Mouse (Mus musculus) embryonic facial prominence, embryonic 15.5 days (tissue): ENCODE measurements around the gene Efcab8. TPM values are rescaled to one million over a fixed set of nuclear protein-coding genes. Genes with fewer than 3 reads are reported as not detected.

Experiments
- ATAC-seq: fragments of 200-750 bp; cut with Nextera tagmentation; 2 replicates; pipeline ENCODE4 v1.8.0; 2017; ENCODE audit warnings: low read depth, moderate TSS enrichment; ENCODE audit not compliant: insufficient number of reproducible peaks, low FRiP score, low TSS enrichment
- H3K27ac ChIP-seq: fragments of 300-500 bp; sonication (generic); replicated peaks from 2 replicates; pipeline ENCODE4 v1.5.1; 2015; ENCODE audit warnings: mild to moderate bottlenecking, inconsistent platforms
- H3K27me3 ChIP-seq: fragments of 300-500 bp; sonication (generic); 2 replicates; pipeline ENCODE4 v1.6.1; 2015; ENCODE audit warnings: inconsistent platforms
- H3K36me3 ChIP-seq: fragments of 300-500 bp; sonication (generic); 2 replicates; pipeline ENCODE4 v1.6.1; 2015; ENCODE audit warnings: mild to moderate bottlenecking, inconsistent platforms
- H3K4me1 ChIP-seq: fragments of 300-500 bp; sonication (generic); 2 replicates; pipeline ENCODE4 v1.6.1; 2015; ENCODE audit warnings: inconsistent platforms
- H3K4me2 ChIP-seq: fragments of 300-500 bp; sonication (generic); replicated peaks from 2 replicates; pipeline ENCODE4 v1.6.1; 2015; ENCODE audit warnings: mild to moderate bottlenecking, inconsistent platforms
- H3K4me3 ChIP-seq: fragments of 300-500 bp; sonication (generic); replicated peaks from 2 replicates; pipeline ENCODE4 v1.5.1; 2015; ENCODE audit warnings: mild to moderate bottlenecking, inconsistent platforms
- H3K9ac ChIP-seq: fragments of 300-500 bp; sonication (generic); 2 replicates; pipeline ENCODE4 v1.6.1; 2015; ENCODE audit warnings: inconsistent platforms
- H3K9me3 ChIP-seq: fragments of 300-500 bp; sonication (generic); replicated peaks from 2 replicates; pipeline ENCODE4 v1.6.1; 2016; ENCODE audit warnings: inconsistent platforms
- WGBS: fragments of 180-500 bp; shearing (Covaris S2); methylation state at CpG from one replicate; pipeline ENCODE4 v1.1.7; 2015; 5-methylcytosine and 5-hydroxymethylcytosine counted together
- polyA plus RNA-seq: library from polyadenylated mRNA; unstranded; fragments of >200 nt; fragmentation: Nextera tagmentation; extraction: Ambion mirVana; gene quantifications from 2 replicates; pipeline ENCODE4 v1.2.1, GENCODE M21; 2015

Efcab8 gene
- polyA plus RNA-seq: not detected in 2 replicates

GRCm38 (mm10) chr2:153779394-153779981 lies at the start of gene Efcab8:
Gene Efcab8 (plus strand): TSS chr2:153779931.
- H3K27ac ChIP-seq: no peak within 1 kb of the TSS
- ATAC-seq: 0 out of 2 replicates have a peak, but pooled peaks have one; percentile 25
- no peaks in the 10 kb centered on the region for H3K36me3 ChIP-seq
- H3K4me3 ChIP-seq: peak within 1 kb of the TSS; percentile 35
- H3K9me3 ChIP-seq: no peaks in the 10 kb centered on the region
- peak within 1 kb of the TSS; percentile 74 for H3K4me2 ChIP-seq
- 47% methylated on average over 12 of the region's 12 CpGs for WGBS
- H3K9ac ChIP-seq: no peak within 1 kb of the TSS
- no peaks in the 10 kb centered on the region for H3K27me3 ChIP-seq
- H3K4me1 ChIP-seq: 0 out of 2 replicates have a peak, but pooled peaks cover 10% of the 10 kb centered on the region

DNA sequence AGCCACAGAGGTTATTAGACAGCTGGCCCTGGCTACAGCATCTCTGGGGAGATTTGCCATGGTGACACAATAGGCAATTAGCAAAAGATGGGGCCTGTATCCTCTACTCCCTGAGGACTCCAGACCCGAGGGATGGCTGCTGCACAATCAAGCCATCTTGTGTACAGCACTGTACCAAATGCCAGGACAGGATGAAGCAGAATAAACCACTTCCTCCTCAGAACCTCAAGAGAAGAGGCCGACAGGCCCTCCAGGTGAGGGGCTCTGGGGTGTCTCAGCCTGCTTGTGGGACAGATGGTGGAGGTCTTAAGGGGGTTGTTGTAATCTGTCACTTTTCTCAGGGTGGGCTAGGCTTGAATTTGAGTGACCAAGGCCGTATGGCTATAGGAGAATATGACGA lies 45.7 kb upstream of the Efcab8 start:
- WGBS: 73% methylated on average over 4 of the region's 4 CpGs
- Histone ChIP-seq H3K4me1 (no peaks in the 10 kb centered on the region), H3K9me3 (no peaks in the 10 kb centered on the region), H3K4me2 (no peak overlapping the region), H3K36me3 (no peaks in the 10 kb centered on the region), H3K4me3 (no peak overlapping the region), H3K9ac (no peak overlapping the region), H3K27me3 (no peaks in the 10 kb centered on the region), H3K27ac (no peak overlapping the region)
- ATAC-seq: peak; percentile 34; the same call in 1 of the 2 replicates

- Histone ChIP-seq H3K4me2 (peak within 1 kb of the TSS; percentile 79), H3K4me3 (peak within 1 kb of the TSS; percentile 86), H3K27ac (peak within 1 kb of the TSS; percentile 94), H3K9ac (peak within 1 kb of the TSS; percentile 91), H3K36me3 (no peaks in the 10 kb centered on the region), H3K4me1 (peaks cover 31% of the 10 kb centered on the region), H3K9me3 (no peaks in the 10 kb centered on the region), H3K27me3 (no peaks in the 10 kb centered on the region)
- ATAC-seq: peak; percentile 97
- 11% methylated on average over 58 of the region's 58 CpGs for WGBS
Observed at GRCm38 (mm10) chr2:153740500-153741436, 39.0 kb upstream of the Efcab8 start, which contains the start of gene Mapre1. Gene Mapre1 (plus strand): TSS chr2:153741274.

GRCm38 (mm10) chr2:153741437-153742065 lies 38.2 kb upstream of the Efcab8 start:
- WGBS: 2% methylated on average over 56 of the region's 56 CpGs
- Histone ChIP-seq H3K4me2 (peak overlapping the region; percentile 79), H3K36me3 (0 out of 2 replicates have a peak, but pooled peaks cover 3% of the 10 kb centered on the region), H3K4me3 (peak overlapping the region; percentile 86), H3K27ac (peak overlapping the region; percentile 94), H3K9me3 (no peaks in the 10 kb centered on the region), H3K27me3 (no peaks in the 10 kb centered on the region), H3K9ac (peak overlapping the region; percentile 91), H3K4me1 (peaks cover 33% of the 10 kb centered on the region)
- peak; percentile 89 for ATAC-seq

DNA sequence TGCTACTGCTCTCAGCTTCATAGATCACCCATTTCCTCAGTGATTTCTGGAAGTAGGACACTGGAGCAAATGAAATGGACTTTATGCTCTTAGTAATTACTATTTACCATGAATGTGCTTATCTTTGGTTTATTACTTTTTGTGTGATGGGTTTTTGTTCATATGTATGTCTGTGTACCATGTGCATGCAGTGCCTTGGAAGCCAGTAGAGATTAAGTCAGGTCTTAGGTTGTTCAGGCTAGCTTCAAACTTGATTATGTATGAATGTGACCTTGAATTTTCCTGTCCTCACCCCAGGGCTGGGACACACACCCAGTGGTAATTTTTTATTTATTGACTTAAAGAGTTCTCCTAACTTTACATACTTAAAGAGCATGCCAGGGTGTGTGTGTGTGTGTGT lies 31.7 kb upstream of the Efcab8 start:
- no peaks in the 10 kb centered on the region for H3K9me3 ChIP-seq
- H3K27me3 ChIP-seq: no peaks in the 10 kb centered on the region
- no peak overlapping the region for H3K9ac ChIP-seq
- peaks cover 29% of the 10 kb centered on the region for H3K4me1 ChIP-seq
- no peak overlapping the region for H3K4me2 ChIP-seq
- no peak overlapping the region for H3K4me3 ChIP-seq
- peaks cover 20% of the 10 kb centered on the region; the same call in 1 of the 2 replicates for H3K36me3 ChIP-seq
- no peak overlapping the region for H3K27ac ChIP-seq
- no peak for ATAC-seq

DNA sequence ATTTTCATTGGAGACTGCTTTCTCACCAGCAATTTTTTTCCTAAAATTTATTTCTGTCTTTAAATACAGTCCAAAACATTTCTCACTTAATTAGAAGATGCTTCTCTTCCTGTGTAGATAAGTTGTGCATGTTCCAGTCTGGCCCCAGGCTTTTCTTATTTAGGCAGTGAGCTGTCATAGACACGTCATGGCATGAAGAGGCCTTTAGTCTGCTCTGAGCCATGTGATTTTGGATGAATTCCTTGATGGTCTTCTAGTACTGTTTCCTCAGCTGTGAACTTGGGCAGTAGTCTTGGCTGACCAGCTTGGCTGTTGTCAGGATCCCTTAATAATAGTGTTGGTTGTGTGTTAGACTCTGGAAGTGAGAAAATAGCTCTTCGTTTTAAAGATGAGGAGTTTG lies 29.4 kb upstream of the Efcab8 start:
- Histone ChIP-seq H3K4me3 (no peak overlapping the region), H3K27ac (no peak overlapping the region), H3K9ac (no peak overlapping the region), H3K4me2 (no peak overlapping the region), H3K9me3 (no peaks in the 10 kb centered on the region), H3K27me3 (no peaks in the 10 kb centered on the region), H3K36me3 (peaks cover 20% of the 10 kb centered on the region; the same call in 1 of the 2 replicates), H3K4me1 (peaks cover 19% of the 10 kb centered on the region; the same call in 1 of the 2 replicates)
- 73% methylated on average over 2 of the region's 2 CpGs for WGBS
- ATAC-seq: no peak

- H3K36me3 ChIP-seq: peaks cover 92% of the 10 kb centered on the region
- H3K27ac ChIP-seq: no peak overlapping the region
- 91% methylated on average over 5 of the region's 5 CpGs for WGBS
- H3K9ac ChIP-seq: no peak overlapping the region
- no peaks in the 10 kb centered on the region for H3K27me3 ChIP-seq
- no peaks in the 10 kb centered on the region for H3K9me3 ChIP-seq
- no peak overlapping the region for H3K4me2 ChIP-seq
- H3K4me3 ChIP-seq: no peak overlapping the region
- H3K4me1 ChIP-seq: no peaks in the 10 kb centered on the region
- ATAC-seq: no peak
Observed at GRCm38 (mm10) chr2:153762121-153762520, 17.6 kb upstream of the Efcab8 start.

GRCm38 (mm10) chr2:153767484-153767883 lies 12.2 kb upstream of the Efcab8 start:
- Histone ChIP-seq H3K9ac (no peak overlapping the region), H3K4me1 (no peaks in the 10 kb centered on the region), H3K9me3 (no peaks in the 10 kb centered on the region), H3K27ac (no peak overlapping the region), H3K4me2 (no peak overlapping the region), H3K36me3 (peaks cover 62% of the 10 kb centered on the region), H3K27me3 (no peaks in the 10 kb centered on the region), H3K4me3 (no peak overlapping the region)
- WGBS: 58% methylated on average over 6 of the region's 6 CpGs
- ATAC-seq: no peak

DNA sequence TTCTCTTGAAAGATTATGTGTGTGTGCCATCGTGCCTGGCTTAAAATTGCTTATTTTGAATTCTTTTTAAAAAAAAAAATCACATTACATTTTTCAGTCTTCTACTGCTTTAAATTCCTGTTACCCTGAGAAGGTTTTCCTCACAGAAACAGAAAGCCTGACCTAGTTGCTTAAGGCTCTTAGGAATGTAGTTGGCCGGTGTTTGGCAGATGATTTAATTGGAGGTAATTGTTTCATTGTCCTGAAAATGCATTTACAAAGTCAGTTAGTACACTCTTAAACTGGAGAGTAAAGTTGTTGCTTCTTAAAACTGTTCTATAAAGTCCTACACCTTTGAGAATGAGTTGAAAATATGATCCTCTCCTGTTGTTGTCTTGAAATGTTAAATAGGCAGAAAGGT lies 10.8 kb upstream of the Efcab8 start:
- Histone ChIP-seq H3K27me3 (no peaks in the 10 kb centered on the region), H3K27ac (no peak overlapping the region), H3K9me3 (no peaks in the 10 kb centered on the region), H3K4me2 (no peak overlapping the region), H3K4me3 (no peak overlapping the region), H3K36me3 (peaks cover 57% of the 10 kb centered on the region), H3K4me1 (no peaks in the 10 kb centered on the region), H3K9ac (no peak overlapping the region)
- 68% methylated on average over 2 of the region's 2 CpGs for WGBS
- no peak for ATAC-seq

DNA sequence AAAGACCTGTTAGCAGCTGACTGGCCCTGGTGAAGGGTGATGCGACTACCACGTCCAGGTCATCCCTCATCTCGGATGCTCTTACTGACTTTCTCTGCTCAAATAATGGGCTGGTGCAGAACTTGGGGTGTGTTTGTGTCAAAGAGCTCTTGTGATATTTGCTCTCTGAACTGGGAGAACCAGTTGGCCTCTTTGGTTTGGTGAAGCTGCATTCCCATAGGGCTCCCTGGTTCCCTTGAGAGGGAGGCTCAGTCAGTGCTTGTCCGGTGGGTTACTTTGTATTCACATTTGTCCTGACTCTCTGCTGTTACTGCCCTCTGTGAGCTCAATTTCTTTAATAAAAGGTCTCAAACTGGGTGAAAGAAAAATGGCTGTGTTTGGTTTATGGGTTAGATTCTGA lies 6.8 kb upstream of the Efcab8 start:
- Histone ChIP-seq H3K27ac (no peak overlapping the region), H3K9me3 (no peaks in the 10 kb centered on the region), H3K27me3 (no peaks in the 10 kb centered on the region), H3K4me2 (no peak overlapping the region), H3K4me3 (no peak overlapping the region), H3K9ac (no peak overlapping the region), H3K4me1 (no peaks in the 10 kb centered on the region), H3K36me3 (peaks cover 27% of the 10 kb centered on the region)
- 85% methylated on average over 4 of the region's 4 CpGs for whole genome bisulfite sequencing
- no peak for ATAC-seq

DNA sequence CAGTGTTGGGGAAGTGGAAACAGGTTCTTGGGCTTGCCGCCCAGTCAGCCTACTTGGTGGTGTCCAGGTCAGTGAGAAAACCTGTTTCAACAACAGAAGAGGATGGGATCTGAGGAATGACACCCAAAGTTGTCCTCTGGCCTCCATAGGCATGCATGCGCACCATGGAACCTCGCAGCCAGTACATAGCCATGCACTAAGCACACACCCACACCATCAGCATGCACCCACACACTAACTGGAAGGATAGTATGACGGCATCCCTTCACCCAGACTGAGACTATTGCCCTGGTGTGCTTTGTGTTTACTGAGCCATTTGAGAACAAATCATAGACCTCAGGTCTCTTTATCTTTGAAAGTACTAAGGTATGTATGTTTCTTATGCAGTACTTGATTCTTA lies 4.3 kb upstream of the Efcab8 start:
- WGBS: 92% methylated on average over 4 of the region's 4 CpGs
- no peak for ATAC-seq
- Histone ChIP-seq H3K27ac (no peak overlapping the region), H3K27me3 (no peaks in the 10 kb centered on the region), H3K4me3 (no peak overlapping the region), H3K4me1 (0 out of 2 replicates have a peak, but pooled peaks cover 10% of the 10 kb centered on the region), H3K9ac (no peak overlapping the region), H3K36me3 (peaks cover 19% of the 10 kb centered on the region), H3K4me2 (no peak overlapping the region), H3K9me3 (no peaks in the 10 kb centered on the region)
